Mouse (Mus musculus): ENCODE measurements around the gene Ceacam2.
"Not testable (repeated sequence)": the region's sequence is repeated elsewhere in the genome, so short reads cannot be mapped to it uniquely, and the experiment has no call there.

Gene Ceacam2

GRCm38 (mm10) chr7:25483133-25483735 lies 56.4 kb downstream of the Ceacam2 start:
- no peak for DNase-seq (ENCODE audit: inconsistent ontology term)

- DNase-seq (ENCODE audit: inconsistent ontology term), result not testable (repeated sequence)
These were observed 58.9 kb downstream of the Ceacam2 start for GRCm38 (mm10) chr7:25480791-25481190.

GRCm38 (mm10) chr7:25479440-25479839 lies 60.2 kb downstream of the Ceacam2 start:
- no peak for DNase-seq (ENCODE audit: inconsistent ontology term)

- not testable (repeated sequence) for DNase-seq (ENCODE audit: inconsistent ontology term)
These were observed 61.9 kb downstream of the Ceacam2 start for GRCm38 (mm10) chr7:25477752-25478093.

GRCm38 (mm10) chr7:25477091-25477751 lies 62.4 kb downstream of the Ceacam2 start, which contains the start of gene Ceacam1:
Gene Ceacam1 (minus strand): TSS chr7:25477603.
- DNase-seq (ENCODE audit: inconsistent ontology term), result not testable (repeated sequence)

- DNase-seq (ENCODE audit: inconsistent ontology term), result not testable (repeated sequence)
These were observed 67.8 kb downstream of the Ceacam2 start for GRCm38 (mm10) chr7:25471821-25472220.

All from Muller cell, postnatal 12 days (primary cell).